Mouse (Mus musculus): ENCODE data around the gene Slc22a15. TPM values are rescaled to one million over a fixed set of nuclear protein-coding genes. Genes with fewer than 3 reads are reported as not detected.
A peak's percentile ranks its signal among the peaks of the same experiment; 100 is the strongest.

The Slc22a15 gene
- polyA plus RNA-seq, 1 experiment from 2014 or later: 6.2 TPM

DNA sequence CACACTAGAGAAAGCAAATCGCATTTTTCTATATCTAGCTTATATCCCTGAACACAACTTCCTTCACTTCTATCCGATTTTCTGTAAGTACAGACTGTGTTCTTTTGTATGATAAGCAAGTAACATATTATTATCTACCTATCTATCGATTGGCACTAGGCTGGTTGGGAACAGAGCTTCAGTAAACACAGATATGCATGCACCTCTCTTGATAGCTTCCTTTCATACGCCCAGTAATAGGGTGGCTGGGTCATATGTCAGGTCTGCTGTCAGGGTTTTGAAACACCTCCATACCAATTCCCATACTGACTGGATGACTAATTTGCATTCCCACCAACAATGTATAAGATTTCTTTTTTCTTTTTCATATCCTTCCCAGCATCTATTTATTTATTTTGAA, 16.2 kb upstream of the Slc22a15 start:
- H3K9ac ChIP-seq: no peak overlapping the region
- H3K27me3 ChIP-seq: no peaks in the 10 kb centered on the region
- H3K27ac ChIP-seq: no peak overlapping the region
- no peak overlapping the region for H3K4me3 ChIP-seq
- H3K4me2 ChIP-seq: no peak overlapping the region
- H3K4me1 ChIP-seq: no peaks in the 10 kb centered on the region
- no peaks in the 10 kb centered on the region for H3K36me3 ChIP-seq
- WGBS: 77% methylated on average over 4 of the region's 4 CpGs
- no peak for ATAC-seq (ENCODE audit: insufficient number of reproducible peaks, low FRiP score, low TSS enrichment, low read depth)
- H3K9me3 ChIP-seq: no peaks in the 10 kb centered on the region

DNA sequence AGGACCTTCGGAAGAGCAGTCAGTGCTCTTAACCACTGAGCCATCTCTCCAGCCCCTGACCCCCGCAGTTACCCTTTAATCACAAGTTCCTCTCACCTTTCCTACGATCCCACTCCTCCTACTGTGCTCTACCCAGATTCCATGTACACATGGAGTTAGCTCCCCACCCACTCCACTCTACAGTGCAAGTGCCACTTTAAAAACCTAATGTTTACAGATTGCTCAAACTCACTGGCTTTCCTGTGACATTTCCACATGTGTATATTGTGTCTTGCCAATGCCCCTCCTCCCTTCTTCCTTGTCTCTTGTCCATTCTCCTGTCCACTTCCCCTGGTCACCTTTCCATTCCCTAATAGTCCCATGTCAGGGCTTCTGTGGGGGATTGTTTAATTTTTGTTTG, 15.6 kb upstream of the Slc22a15 start:
- ATAC-seq (ENCODE audit: insufficient number of reproducible peaks, low FRiP score, low TSS enrichment, low read depth): no peak
- no peaks in the 10 kb centered on the region for H3K27me3 ChIP-seq
- H3K9me3 ChIP-seq: no peaks in the 10 kb centered on the region

DNA sequence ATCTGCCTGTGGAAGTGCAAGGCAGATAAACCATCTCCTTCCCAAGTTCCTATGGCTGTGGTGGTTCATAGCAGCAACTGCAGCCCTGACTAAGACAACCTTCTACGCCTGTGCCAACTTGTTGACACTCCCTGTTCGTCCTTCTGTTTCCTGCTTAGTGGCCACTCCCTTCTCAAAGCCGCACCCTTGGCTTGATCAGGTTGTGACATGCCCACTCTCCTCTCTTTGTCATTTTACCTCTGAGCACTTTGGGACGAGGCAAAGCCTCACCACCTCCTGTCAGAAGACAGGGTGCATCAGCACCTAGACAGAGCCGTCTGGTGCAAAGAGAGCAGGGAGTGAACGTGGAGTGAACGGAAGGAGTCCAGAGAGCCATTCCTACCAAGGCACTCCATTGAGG, 14.9 kb upstream of the Slc22a15 start:
- Histone ChIP-seq H3K36me3 (no peaks in the 10 kb centered on the region), H3K4me1 (no peaks in the 10 kb centered on the region), H3K9me3 (no peaks in the 10 kb centered on the region), H3K27ac (peak overlapping the region; percentile 47), H3K9ac (no peak overlapping the region), H3K4me2 (no peak overlapping the region), H3K27me3 (no peaks in the 10 kb centered on the region), H3K4me3 (no peak overlapping the region)
- no peak for ATAC-seq (ENCODE audit: insufficient number of reproducible peaks, low FRiP score, low TSS enrichment, low read depth)
- 57% methylated on average over 7 of the region's 7 CpGs for WGBS

More for the DNA sequence above, 15.6 kb upstream of the Slc22a15 start:
- Histone ChIP-seq H3K36me3 (no peaks in the 10 kb centered on the region), H3K4me2 (no peak overlapping the region), H3K4me1 (no peaks in the 10 kb centered on the region), H3K9ac (no peak overlapping the region), H3K27ac (no peak overlapping the region), H3K4me3 (no peak overlapping the region)
- 86% methylated on average over 3 of the region's 3 CpGs for WGBS

DNA sequence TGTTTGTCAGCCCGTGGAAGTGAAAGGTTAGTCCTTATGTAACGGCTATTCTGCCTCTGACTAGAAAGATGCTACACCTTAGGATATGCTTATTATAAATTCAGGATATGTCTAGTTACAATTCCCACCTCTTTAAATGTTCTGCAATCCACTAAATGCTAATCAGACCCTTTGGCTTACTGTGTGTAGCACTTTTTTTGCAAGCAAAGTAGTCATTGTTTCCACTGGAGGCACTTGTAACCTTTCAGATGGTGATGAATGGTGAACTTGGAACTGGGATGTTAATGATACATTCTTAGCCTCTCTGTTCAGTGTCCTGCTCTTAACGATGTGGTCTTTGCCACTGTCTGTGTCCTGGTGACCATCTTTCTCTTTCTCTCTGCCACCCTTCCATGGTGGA, 12.1 kb upstream of the Slc22a15 start:
- 78% methylated on average over 3 of the region's 3 CpGs for whole genome bisulfite sequencing

DNA sequence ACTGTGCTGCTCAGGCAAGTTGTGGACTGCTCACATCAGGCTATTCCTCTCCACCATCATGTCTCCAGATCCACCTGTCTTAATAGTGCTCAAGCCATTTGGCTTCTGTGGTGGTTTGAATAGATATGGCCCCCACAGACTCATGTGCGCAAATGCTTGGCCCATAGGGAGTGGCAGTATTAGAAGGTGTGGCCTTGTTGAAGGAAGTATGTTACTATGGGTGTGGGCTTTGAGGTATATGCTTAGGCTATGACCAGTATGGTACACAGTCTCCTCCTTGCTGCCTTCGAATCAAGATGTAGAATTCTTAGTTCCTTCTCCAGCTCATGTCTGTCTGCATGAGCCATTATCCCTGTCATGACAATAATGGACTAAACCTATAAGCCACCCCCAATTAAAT, 9.6 kb upstream of the Slc22a15 start:
- H3K4me2 ChIP-seq: no peak overlapping the region
- H3K4me3 ChIP-seq: no peak overlapping the region
- H3K36me3 ChIP-seq: no peaks in the 10 kb centered on the region
- H3K27ac ChIP-seq: no peak overlapping the region
- H3K9ac ChIP-seq: no peak overlapping the region
- 0 out of 2 replicates have a peak, but pooled peaks cover 4% of the 10 kb centered on the region for H3K4me1 ChIP-seq
- no peaks in the 10 kb centered on the region for H3K9me3 ChIP-seq
- WGBS: 90% methylated on average over 2 of the region's 2 CpGs
- no peak for ATAC-seq (ENCODE audit: insufficient number of reproducible peaks, low FRiP score, low TSS enrichment, low read depth)
- H3K27me3 ChIP-seq: no peaks in the 10 kb centered on the region

More for the DNA sequence above, 12.1 kb upstream of the Slc22a15 start:
- H3K36me3 ChIP-seq: no peaks in the 10 kb centered on the region
- no peak overlapping the region for H3K9ac ChIP-seq
- H3K27ac ChIP-seq: no peak overlapping the region
- no peaks in the 10 kb centered on the region for H3K9me3 ChIP-seq
- no peaks in the 10 kb centered on the region for H3K4me1 ChIP-seq
- no peak overlapping the region for H3K4me2 ChIP-seq
- no peaks in the 10 kb centered on the region for H3K27me3 ChIP-seq
- ATAC-seq (ENCODE audit: insufficient number of reproducible peaks, low FRiP score, low TSS enrichment, low read depth): no peak
- no peak overlapping the region for H3K4me3 ChIP-seq

DNA sequence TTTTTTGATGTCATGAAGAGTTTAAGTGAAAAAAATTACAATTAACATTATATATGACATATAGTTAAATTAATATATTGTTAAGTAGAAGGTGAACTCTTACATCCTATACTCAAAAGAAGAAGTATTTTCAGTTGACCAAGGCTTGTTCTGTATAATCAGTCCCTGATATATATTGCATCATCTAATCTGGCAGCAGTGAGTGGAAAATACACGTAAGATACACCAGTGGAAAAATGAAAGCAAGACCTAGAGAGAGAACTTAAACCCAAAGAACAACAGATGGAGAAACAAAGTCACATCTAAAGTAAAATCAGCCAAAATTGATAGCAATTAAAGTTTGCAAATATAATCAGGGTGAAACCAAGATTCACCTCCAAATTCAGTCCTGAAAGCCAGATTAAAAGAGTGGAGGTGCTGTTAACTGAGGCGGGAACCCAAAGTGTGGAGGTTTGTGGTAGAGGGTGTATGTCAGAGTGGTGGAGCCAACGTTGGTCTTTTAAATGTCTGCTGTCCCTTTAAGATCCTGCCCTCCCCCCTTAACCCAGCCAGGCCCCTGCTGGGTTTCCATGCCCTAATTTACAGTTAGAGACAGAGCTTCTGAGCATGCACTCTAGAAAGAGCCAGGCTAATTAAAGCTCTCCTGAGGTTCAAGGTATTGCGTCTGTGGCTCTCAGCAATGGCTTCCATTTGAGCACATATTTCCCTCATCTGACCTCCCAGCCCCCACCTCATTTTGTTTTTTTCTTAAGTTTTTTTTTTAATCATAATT, 5.0 kb upstream of the Slc22a15 start:
- H3K36me3 ChIP-seq: no peaks in the 10 kb centered on the region
- H3K27ac ChIP-seq: no peak overlapping the region
- H3K4me2 ChIP-seq: no peak overlapping the region
- H3K4me1 ChIP-seq: peaks cover 16% of the 10 kb centered on the region
- H3K27me3 ChIP-seq: no peaks in the 10 kb centered on the region
- H3K4me3 ChIP-seq: no peak overlapping the region
- no peaks in the 10 kb centered on the region for H3K9me3 ChIP-seq
- 28% methylated on average over 4 of the region's 4 CpGs for WGBS
- ATAC-seq (ENCODE audit: insufficient number of reproducible peaks, low FRiP score, low TSS enrichment, low read depth): no peak
- H3K9ac ChIP-seq: no peak overlapping the region

DNA sequence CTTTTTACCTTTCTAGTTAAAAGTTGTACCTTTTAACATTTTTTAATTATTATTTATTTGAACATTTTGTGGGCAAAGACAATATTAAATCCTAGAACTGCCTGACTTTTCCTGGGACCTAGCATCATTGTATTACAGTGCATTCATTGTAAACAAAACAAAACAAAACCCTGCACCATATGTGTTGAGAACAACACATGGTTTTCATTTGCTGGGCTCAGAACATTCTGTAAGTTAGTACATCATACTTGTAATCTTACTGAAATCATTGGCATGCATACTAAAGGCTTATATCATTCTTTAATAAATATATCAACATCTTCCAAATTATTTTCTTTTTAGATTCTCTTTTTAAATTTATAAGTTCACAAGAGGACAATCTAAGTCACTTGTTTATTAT, 2.4 kb upstream of the Slc22a15 start:
- Histone ChIP-seq H3K4me1 (peaks cover 24% of the 10 kb centered on the region), H3K36me3 (no peaks in the 10 kb centered on the region), H3K4me3 (no peak overlapping the region), H3K27ac (no peak overlapping the region), H3K4me2 (no peak overlapping the region), H3K27me3 (no peaks in the 10 kb centered on the region), H3K9me3 (no peaks in the 10 kb centered on the region), H3K9ac (no peak overlapping the region)
- ATAC-seq (ENCODE audit: insufficient number of reproducible peaks, low FRiP score, low TSS enrichment, low read depth): no peak

DNA sequence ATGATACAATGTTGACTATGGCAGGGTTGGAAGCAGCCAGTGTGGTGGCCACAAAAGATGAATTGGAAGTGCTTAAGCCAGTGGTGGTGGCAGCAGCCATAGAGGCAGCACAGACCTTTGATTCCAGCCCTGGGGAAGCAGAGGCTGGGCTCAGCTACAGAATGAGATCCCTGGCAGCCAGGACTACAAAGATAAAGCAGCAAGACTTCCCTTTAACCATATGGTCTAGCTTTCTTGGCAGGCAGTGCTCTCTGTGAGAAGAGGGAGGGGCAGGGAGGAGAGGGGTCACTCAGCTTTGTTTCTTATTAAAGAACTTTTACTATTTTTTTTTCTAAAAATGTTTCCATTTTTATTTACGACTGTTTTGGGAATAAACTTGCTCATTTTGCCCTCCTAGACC, 1.4 kb upstream of the Slc22a15 start:
- ATAC-seq (ENCODE audit: insufficient number of reproducible peaks, low FRiP score, low TSS enrichment, low read depth): no peak
- no peaks in the 10 kb centered on the region for H3K9me3 ChIP-seq
- H3K4me1 ChIP-seq: peaks cover 24% of the 10 kb centered on the region
- no peak overlapping the region for H3K4me3 ChIP-seq
- peak overlapping the region; percentile 27; the same call in 1 of the 2 replicates for H3K27ac ChIP-seq
- H3K9ac ChIP-seq: no peak overlapping the region
- 49% methylated on average over 1 of the region's 1 CpGs for WGBS
- H3K4me2 ChIP-seq: no peak overlapping the region
- no peaks in the 10 kb centered on the region for H3K27me3 ChIP-seq
- no peaks in the 10 kb centered on the region for H3K36me3 ChIP-seq

DNA sequence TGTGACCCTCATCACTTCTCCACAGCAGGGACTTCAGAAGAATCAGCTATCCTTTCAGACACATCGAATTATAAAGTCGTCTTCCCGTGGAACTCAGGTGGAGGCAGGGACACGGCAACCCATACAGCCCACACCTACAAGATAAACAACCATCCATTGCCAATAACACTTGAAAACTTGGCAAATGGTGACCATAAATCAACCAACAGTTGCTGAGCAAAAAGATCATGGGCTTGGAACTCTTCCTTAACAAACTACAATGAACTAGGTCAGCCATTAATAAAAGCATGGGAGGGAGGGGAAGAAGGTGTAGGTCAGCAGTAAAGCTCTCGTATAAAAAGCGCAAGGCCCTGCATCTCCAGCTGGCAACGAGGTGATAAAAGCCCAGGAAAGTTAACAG, 1.9 kb downstream of the Slc22a15 start:
- ATAC-seq (ENCODE audit: insufficient number of reproducible peaks, low FRiP score, low TSS enrichment, low read depth): no peak
- WGBS: 49% methylated on average over 7 of the region's 7 CpGs

DNA sequence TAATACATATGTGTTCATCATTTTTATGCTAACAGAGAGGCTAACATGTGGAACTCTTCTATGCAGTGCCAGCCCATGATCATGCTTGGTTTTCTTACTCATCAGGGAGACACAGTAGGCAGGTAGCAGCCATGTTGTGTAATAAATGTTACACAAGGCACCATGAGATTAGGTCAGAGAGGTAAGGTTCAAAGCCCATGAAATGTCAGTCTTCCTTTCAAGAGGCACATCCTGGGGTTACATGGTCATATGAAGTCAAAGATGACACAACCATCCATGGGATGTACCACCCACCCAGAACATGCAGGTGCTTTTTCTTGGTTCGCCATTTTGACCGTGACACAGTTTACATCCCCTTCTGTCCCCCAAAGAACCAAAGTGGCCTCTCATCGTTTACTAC, 5.7 kb downstream of the Slc22a15 start:
- ATAC-seq (ENCODE audit: insufficient number of reproducible peaks, low FRiP score, low TSS enrichment, low read depth): no peak
- Histone ChIP-seq H3K4me3 (no peak overlapping the region), H3K4me2 (no peak overlapping the region), H3K9me3 (no peaks in the 10 kb centered on the region), H3K36me3 (peaks cover 7% of the 10 kb centered on the region; the same call in 1 of the 2 replicates), H3K9ac (no peak overlapping the region), H3K27me3 (no peaks in the 10 kb centered on the region), H3K27ac (no peak overlapping the region), H3K4me1 (peaks cover 7% of the 10 kb centered on the region)
- WGBS: 95% methylated on average over 3 of the region's 3 CpGs

More for the DNA sequence above, 1.9 kb downstream of the Slc22a15 start:
- H3K27me3 ChIP-seq: no peaks in the 10 kb centered on the region
- H3K9me3 ChIP-seq: no peaks in the 10 kb centered on the region
- no peaks in the 10 kb centered on the region for H3K36me3 ChIP-seq
- H3K4me3 ChIP-seq: no peak overlapping the region
- no peak overlapping the region for H3K27ac ChIP-seq
- H3K4me2 ChIP-seq: no peak overlapping the region
- no peak overlapping the region for H3K9ac ChIP-seq
- peaks cover 20% of the 10 kb centered on the region for H3K4me1 ChIP-seq

DNA sequence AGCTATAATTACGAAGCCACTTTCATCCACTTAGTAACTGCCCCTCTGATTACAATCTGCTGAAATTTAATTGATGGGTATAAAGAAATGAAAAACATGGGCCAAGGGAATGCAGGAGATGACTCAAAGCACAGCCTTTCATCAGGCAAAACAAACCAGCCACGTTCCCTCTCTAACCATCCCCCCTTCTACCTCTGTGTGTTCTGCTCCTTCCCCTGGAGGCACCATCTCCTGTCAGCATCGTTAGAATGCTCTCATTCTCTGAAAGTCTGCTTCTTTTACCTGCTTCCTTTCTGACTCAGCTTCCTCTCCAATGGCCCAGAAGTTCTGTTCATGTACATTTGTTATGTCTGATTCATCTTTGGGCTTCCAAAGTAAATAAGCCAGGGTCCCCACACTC, 6.6 kb downstream of the Slc22a15 start:
- peaks cover 13% of the 10 kb centered on the region for H3K36me3 ChIP-seq
- WGBS: 29% methylated on average over 3 of the region's 3 CpGs
- H3K4me2 ChIP-seq: no peak overlapping the region
- ATAC-seq (ENCODE audit: insufficient number of reproducible peaks, low FRiP score, low TSS enrichment, low read depth): no peak
- H3K27ac ChIP-seq: no peak overlapping the region
- H3K27me3 ChIP-seq: no peaks in the 10 kb centered on the region
- no peak overlapping the region for H3K9ac ChIP-seq
- no peak overlapping the region for H3K4me3 ChIP-seq
- no peaks in the 10 kb centered on the region for H3K9me3 ChIP-seq
- no peaks in the 10 kb centered on the region for H3K4me1 ChIP-seq

DNA sequence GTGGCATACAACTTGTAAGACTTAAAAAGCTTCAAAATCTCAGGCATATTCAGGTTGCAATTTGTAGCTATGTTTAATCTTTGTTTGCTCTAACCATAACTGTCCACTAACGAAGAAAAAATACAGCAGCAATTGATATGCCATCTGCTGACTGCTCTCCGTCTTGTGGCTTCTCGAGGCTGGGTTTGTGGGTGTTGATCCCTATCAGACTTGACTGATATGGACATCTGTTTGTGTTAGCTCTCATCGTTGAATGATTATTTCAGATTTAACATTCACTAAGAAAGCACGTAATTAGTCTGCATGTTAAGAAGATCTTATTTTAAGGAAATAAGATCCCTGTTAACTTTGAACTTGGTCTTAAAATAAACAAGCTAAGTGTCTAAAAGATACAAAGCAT, 7.7 kb downstream of the Slc22a15 start:
- no peak overlapping the region for H3K4me2 ChIP-seq
- 71% methylated on average over 5 of the region's 5 CpGs for WGBS
- peaks cover 16% of the 10 kb centered on the region for H3K36me3 ChIP-seq
- no peaks in the 10 kb centered on the region for H3K9me3 ChIP-seq
- no peaks in the 10 kb centered on the region for H3K4me1 ChIP-seq
- no peak overlapping the region for H3K27ac ChIP-seq
- no peak overlapping the region for H3K4me3 ChIP-seq
- H3K27me3 ChIP-seq: no peaks in the 10 kb centered on the region
- no peak for ATAC-seq (ENCODE audit: insufficient number of reproducible peaks, low FRiP score, low TSS enrichment, low read depth)
- no peak overlapping the region for H3K9ac ChIP-seq
